Mouse (Mus musculus): ENCODE measurements at regions not wholly inside any gene's neighbourhood (a gene's known extent, or its start where the extent isn't known, plus 50 kb on each side); places are given as distances from the start of the nearest gene placed in this dataset.
"Not testable (repeated sequence)": the region's sequence is repeated elsewhere in the genome, so short reads cannot be mapped to it uniquely, and the experiment has no call there.

DNA sequence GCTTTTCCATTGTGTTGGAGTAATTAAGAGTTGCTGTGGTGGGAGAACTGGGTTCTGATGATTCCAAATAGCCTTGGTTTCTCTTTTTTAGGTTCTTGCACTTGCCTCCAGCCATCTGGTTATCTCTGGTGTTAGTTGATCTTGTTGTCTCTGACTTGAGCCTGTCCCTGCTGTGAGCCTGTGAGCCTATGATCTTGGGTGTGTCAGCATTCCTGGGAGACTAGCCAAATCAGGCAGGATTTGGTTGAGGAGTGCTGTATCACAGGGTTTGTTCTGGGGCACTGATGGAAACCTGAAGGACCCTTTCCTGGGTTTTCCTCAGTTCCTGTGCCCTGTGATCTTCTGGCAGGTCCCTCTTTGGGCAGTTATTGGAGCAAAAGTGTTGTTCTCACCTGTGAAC, 406.8 kb upstream of the Ppp6c start:
- Histone ChIP-seq H3K9me3 (no peaks in the 10 kb centered on the region), H3K36me3 (replicated peaks) (no peaks in the 10 kb centered on the region), H3K4me3 (no peak overlapping the region), H3K4me1 (no peaks in the 10 kb centered on the region), H3K27ac (no peak overlapping the region), H3K9ac (no peak overlapping the region), H3K27me3 (replicated peaks) (no peaks in the 10 kb centered on the region), H3K4me2 (no peak overlapping the region)
- no peak for ATAC-seq (replicated peaks)

DNA sequence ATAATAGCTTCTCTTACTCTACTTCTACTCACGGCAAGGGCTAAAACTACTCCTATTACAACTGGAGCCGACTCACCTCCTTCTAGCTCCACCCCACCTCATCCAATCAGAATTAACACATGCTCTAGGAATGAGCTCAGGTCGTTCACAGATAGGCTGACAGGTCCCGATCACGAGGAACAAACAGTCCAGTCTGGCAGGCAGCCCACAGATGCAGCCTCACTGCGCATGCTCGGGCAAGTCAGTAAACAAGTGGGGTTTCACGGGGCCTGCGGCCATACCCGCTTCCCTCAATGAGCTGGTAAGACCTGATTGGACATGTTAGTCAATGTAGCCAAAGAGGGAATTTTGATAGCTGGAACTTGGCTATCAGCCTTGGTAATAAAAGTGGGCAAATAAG, 388.0 kb upstream of the Ppp6c start:
- Histone ChIP-seq H3K4me3 (no peak overlapping the region), H3K27ac (no peak overlapping the region), H3K9ac (no peak overlapping the region), H3K9me3 (no peaks in the 10 kb centered on the region), H3K4me1 (no peaks in the 10 kb centered on the region), H3K27me3 (replicated peaks) (no peaks in the 10 kb centered on the region), H3K4me2 (no peak overlapping the region), H3K36me3 (replicated peaks) (no peaks in the 10 kb centered on the region)
- no peak for ATAC-seq (replicated peaks)
- WGBS = 83% methylated on average over 10 of the region's 10 CpGs

DNA sequence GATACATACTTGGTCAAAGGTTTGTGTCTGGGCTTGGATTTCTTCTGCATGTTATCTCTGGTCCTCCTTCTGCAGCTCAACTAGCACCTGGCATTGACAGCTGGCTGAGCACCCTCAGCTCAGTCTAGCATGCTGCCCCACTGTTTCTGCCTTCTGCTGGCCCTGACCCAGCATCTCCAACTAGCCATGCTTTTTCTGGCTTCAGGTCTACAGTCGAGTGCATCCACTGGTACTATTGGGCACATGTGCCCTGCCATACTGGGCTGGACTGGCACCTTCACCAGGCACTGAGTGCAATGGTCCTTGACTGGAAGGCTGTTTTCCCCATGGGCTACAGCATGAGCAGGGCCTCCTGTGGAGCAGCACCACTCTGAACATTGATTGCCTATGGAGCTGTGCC, 386.6 kb upstream of the Ppp6c start:
- Histone ChIP-seq H3K9me3 (no peaks in the 10 kb centered on the region), H3K27me3 (replicated peaks) (no peaks in the 10 kb centered on the region), H3K4me1 (no peaks in the 10 kb centered on the region), H3K4me2 (no peak overlapping the region), H3K36me3 (replicated peaks) (no peaks in the 10 kb centered on the region), H3K27ac (no peak overlapping the region), H3K4me3 (no peak overlapping the region), H3K9ac (no peak overlapping the region)
- 84% methylated on average over 1 of the region's 1 CpGs for WGBS
- peak; percentile 33; the same call in 1 of the 2 replicates for ATAC-seq (replicated peaks)

DNA sequence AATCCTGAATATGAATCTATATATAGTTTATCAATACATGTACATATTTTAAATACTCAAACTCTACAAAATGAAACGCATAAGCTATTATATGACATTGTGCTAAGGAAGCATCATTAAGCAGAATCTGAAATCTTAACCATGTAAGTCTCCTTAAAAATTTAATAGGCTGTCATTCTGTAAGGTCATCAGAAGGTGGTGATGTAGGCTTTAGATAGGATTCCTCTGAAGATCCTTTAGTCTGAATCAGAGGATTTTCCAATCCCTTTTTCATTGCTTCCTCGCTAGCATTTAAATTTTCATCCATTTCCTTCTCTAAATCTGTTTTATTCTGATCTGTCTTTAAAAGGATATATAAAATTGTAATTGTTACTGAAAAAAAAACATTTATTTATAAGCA, 386.0 kb upstream of the Ppp6c start:
- H3K4me2 ChIP-seq = no peak overlapping the region
- no peak overlapping the region for H3K4me3 ChIP-seq
- WGBS = 74% methylated on average over 2 of the region's 2 CpGs
- H3K9me3 ChIP-seq = no peaks in the 10 kb centered on the region
- no peaks in the 10 kb centered on the region for H3K4me1 ChIP-seq
- no peak overlapping the region for H3K9ac ChIP-seq
- 0 out of 2 replicates have a peak, but pooled peaks have one; percentile 42 for ATAC-seq (replicated peaks)
- H3K27ac ChIP-seq = no peak overlapping the region
- H3K27me3 ChIP-seq (replicated peaks) = no peaks in the 10 kb centered on the region
- H3K36me3 ChIP-seq (replicated peaks) = no peaks in the 10 kb centered on the region

DNA sequence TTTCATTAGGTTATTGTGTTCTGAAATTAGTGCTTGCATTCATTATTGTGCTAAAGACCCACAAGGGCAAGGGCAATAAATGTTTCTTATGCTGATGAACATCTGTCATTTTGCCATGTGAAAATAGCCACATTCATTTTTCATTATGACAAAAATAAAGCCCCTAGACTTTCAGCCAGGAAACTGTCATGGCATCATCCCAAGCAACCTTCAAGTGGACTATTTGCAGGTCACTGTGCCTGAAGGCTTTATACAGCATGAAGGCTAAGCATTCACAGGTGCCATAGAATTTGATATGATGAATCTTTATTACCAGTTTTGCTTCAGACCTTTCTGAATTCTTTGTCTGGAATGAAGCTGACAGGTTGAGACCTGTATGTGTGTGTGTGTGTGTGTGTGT, 376.0 kb upstream of the Ppp6c start:
- Histone ChIP-seq H3K4me1 (no peaks in the 10 kb centered on the region), H3K4me2 (no peak overlapping the region), H3K36me3 (replicated peaks) (no peaks in the 10 kb centered on the region), H3K27me3 (replicated peaks) (no peaks in the 10 kb centered on the region), H3K9me3 (no peaks in the 10 kb centered on the region), H3K9ac (no peak overlapping the region), H3K4me3 (no peak overlapping the region), H3K27ac (no peak overlapping the region)
- no peak for ATAC-seq (replicated peaks)

DNA sequence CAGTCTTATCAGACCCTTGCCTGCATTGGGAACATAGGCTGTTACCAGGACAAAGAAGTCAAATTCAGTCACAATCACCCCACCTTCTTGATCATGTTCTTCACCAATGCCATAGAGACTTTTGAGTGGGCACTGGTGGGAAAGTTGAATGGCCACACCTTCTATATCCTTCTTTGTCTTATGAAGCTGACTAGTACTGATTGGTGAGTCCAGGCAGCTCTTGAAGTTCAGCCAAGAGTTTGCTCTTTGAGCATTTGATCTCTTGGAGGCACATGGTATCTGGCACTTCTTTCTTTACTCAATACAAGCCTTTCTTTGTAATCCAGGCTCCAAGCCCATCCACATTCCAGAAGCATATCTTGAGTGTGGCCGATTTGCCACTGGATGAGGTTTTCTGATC, 331.9 kb upstream of the Ppp6c start:
- 88% methylated on average over 1 of the region's 1 CpGs for WGBS
- Histone ChIP-seq H3K4me1 (no peaks in the 10 kb centered on the region), H3K27ac (no peak overlapping the region), H3K9me3 (no peaks in the 10 kb centered on the region), H3K36me3 (replicated peaks) (no peaks in the 10 kb centered on the region), H3K4me3 (no peak overlapping the region), H3K9ac (no peak overlapping the region), H3K4me2 (no peak overlapping the region), H3K27me3 (replicated peaks) (no peaks in the 10 kb centered on the region)
- ATAC-seq (replicated peaks) = no peak

DNA sequence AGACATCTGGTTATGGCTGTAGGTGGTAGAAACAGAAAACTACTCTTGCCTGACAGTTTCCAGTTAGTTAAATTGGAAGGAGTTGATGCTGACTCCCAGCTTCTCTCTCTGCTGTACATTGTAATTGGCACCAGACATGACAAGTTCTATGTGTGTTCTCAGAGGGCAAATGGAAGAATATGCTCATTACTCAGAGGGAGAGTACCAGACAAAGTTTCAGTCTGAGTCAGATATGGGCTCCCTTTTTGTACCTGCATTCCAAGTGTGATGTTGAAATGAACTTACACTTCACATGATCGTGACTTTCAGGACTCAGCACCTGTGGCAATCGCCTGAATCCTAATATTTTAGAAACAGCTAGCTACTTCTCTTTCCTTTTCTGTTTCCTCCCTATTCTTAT, 281.7 kb upstream of the Ppp6c start:
- Histone ChIP-seq H3K4me1 (no peaks in the 10 kb centered on the region), H3K9ac (no peak overlapping the region), H3K27ac (no peak overlapping the region), H3K9me3 (no peaks in the 10 kb centered on the region), H3K36me3 (replicated peaks) (no peaks in the 10 kb centered on the region), H3K4me2 (no peak overlapping the region), H3K4me3 (no peak overlapping the region), H3K27me3 (replicated peaks) (no peaks in the 10 kb centered on the region)
- WGBS = 90% methylated on average over 2 of the region's 2 CpGs
- ATAC-seq (replicated peaks) = no peak

DNA sequence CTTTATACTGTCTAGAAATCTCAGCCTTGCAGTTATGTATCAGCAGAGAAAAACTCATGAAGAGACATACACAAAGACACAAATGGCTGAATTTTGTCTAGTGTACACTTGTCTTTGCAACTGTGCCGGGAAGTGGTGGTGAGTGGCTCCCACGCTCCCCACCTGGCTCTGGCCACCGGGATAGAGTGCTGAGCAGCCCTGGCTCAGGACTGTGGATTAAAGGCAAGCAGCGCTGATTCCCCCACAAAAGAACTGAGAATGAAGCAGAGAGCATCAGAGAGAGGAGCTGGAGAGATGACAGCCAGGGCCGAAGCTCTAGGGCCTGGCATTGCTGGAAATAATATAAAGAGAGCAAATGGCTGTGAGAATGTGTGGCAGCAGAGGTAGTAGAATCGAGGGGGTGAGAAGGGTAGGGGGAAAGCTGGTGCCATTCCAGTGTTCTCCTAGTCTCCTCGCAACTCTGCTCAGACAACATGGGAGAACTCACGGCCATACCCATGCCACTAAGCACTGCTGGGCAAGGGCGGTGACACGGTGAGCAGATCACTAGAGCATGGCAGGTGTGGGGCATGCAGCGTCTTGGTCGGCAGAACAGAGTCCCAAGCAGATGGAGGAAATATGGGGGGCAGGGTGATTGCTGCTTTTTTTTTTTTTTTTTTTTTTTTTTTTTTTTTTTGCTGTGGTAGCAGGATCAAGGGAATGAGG, 257.1 kb upstream of the Ppp6c start:
- 0 out of 2 replicates have a peak overlapping the region, but pooled peaks have one; percentile 41 for H3K27ac ChIP-seq
- no peaks in the 10 kb centered on the region for H3K36me3 ChIP-seq (replicated peaks)
- H3K27me3 ChIP-seq (replicated peaks) = no peaks in the 10 kb centered on the region
- H3K4me1 ChIP-seq = peaks cover 6% of the 10 kb centered on the region
- peak; percentile 82 for ATAC-seq (replicated peaks)
- 15% methylated on average over 12 of the region's 12 CpGs for WGBS
- peak overlapping the region; percentile 38 for H3K4me2 ChIP-seq
- no peak overlapping the region for H3K9ac ChIP-seq
- peaks cover 2% of the 10 kb centered on the region; the same call in 1 of the 2 replicates for H3K9me3 ChIP-seq
- H3K4me3 ChIP-seq = 0 out of 2 replicates have a peak overlapping the region, but pooled peaks have one; percentile 3

DNA sequence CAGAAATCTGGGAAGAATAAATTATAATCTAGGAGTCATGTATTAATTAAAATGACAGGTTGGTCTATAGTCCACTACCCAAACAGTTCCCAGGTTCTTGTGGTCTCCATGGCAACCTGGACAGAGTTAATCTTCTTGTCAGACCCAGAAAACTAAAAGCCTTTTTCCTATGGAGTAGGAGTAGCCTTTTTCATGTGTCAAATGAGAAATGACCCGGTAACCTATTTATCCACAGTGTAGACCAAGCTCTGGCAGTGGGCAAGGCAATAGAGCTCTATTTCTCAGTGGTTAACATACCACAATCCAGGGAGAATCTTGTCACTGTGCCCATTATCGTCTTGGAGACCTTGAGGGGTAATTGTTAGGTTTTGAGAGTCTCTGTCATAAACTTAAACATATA, 256.4 kb upstream of the Ppp6c start:
- H3K27me3 ChIP-seq (replicated peaks) = no peaks in the 10 kb centered on the region
- no peak overlapping the region for H3K4me2 ChIP-seq
- WGBS = 13% methylated on average over 2 of the region's 2 CpGs
- H3K9me3 ChIP-seq = peaks cover 2% of the 10 kb centered on the region; the same call in 1 of the 2 replicates
- H3K27ac ChIP-seq = no peak overlapping the region
- peak; percentile 79 for ATAC-seq (replicated peaks)
- H3K36me3 ChIP-seq (replicated peaks) = no peaks in the 10 kb centered on the region
- no peak overlapping the region for H3K9ac ChIP-seq
- no peak overlapping the region for H3K4me3 ChIP-seq
- H3K4me1 ChIP-seq = peaks cover 6% of the 10 kb centered on the region

DNA sequence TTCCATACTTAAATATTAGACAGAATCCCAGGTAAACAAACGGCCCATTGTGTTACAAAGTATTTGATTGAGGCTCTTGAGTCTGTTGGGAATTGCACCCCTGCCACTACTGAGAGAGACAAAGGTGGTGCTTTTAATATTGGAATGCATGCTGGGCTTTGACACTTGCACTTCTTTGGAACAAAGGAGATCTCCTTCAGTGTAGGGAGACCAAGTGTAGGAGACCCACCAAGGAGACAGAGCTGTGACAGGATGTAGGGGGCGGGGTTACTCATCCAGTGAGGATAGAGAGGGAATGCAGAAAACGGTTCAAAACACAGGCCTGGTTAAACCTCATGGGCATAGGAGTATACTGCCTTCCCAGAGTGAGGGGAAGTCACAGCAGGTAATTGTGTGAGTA, 254.0 kb upstream of the Ppp6c start:
- Histone ChIP-seq H3K4me2 (no peak overlapping the region), H3K9ac (no peak overlapping the region), H3K36me3 (replicated peaks) (no peaks in the 10 kb centered on the region), H3K9me3 (no peaks in the 10 kb centered on the region), H3K4me3 (no peak overlapping the region), H3K4me1 (peaks cover 6% of the 10 kb centered on the region), H3K27ac (no peak overlapping the region), H3K27me3 (replicated peaks) (no peaks in the 10 kb centered on the region)
- no peak for ATAC-seq (replicated peaks)
- WGBS = 55% methylated on average over 3 of the region's 3 CpGs

DNA sequence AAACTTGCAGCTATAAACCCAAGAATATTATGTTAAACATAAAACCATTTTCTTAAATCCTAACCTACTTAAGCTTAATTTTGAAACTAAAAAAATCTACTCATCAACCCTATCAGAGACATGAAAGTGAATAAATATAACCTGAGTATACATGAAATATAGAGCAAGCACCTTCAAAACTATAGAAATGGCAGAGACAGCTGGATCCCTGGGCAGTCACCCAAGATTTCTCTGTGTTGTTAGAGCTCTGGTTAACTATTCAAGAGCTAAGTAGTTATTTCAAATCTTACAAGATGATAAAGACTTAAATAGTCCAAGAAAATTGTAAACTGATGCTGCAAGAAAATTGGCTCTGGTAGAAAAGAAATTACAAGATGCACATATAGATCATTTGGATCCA, 246.7 kb upstream of the Ppp6c start:
- H3K9me3 ChIP-seq; H3K4me1 ChIP-seq; ATAC-seq (replicated peaks); H3K9ac ChIP-seq; H3K27ac ChIP-seq; H3K4me3 ChIP-seq; H3K36me3 ChIP-seq (replicated peaks); H3K27me3 ChIP-seq (replicated peaks); H3K4me2 ChIP-seq: not testable (repeated sequence)

All from midbrain, embryonic 15.5 days (tissue).